Mouse (Mus musculus) stomach, embryonic 16.5 days (tissue): ENCODE results near the gene Pdia3. TPM values are rescaled to one million over a fixed set of nuclear protein-coding genes. Genes with fewer than 3 reads are reported as not detected.
"Not testable (repeated sequence)": the region's sequence is repeated elsewhere in the genome, so short reads cannot be mapped to it uniquely, and the experiment has no call there.

Experiments used
- ATAC-seq: fragments of 200-750 bp; cut with Nextera tagmentation; 2 replicates; pipeline ENCODE4 v1.8.0; 2017; ENCODE audit warnings: moderate number of reproducible peaks, moderate TSS enrichment; ENCODE audit not compliant: insufficient read depth, low FRiP score
- H3K27ac ChIP-seq: fragments of 300-500 bp; sonication (generic); 2 replicates; pipeline ENCODE4 v1.5.1; 2014; ENCODE audit warnings: low read length
- H3K27me3 ChIP-seq: fragments of 300-500 bp; sonication (generic); 2 replicates; pipeline ENCODE4 v1.6.1; 2014; ENCODE audit warnings: low read length, control low read depth, mixed read lengths; ENCODE audit not compliant: control insufficient read depth, insufficient read depth
- H3K36me3 ChIP-seq: fragments of 300-500 bp; sonication (generic); 2 replicates; pipeline ENCODE4 v1.6.1; 2014; ENCODE audit warnings: low read length; ENCODE audit not compliant: control insufficient read depth, insufficient read depth
- H3K4me1 ChIP-seq: fragments of 300-500 bp; sonication (generic); 2 replicates; pipeline ENCODE4 v1.6.1; 2014; ENCODE audit warnings: low read length, control low read depth, mixed read lengths; ENCODE audit not compliant: control insufficient read depth, insufficient read depth
- H3K4me2 ChIP-seq: fragments of 300-500 bp; sonication (generic); 2 replicates; pipeline ENCODE4 v1.6.1; 2014; ENCODE audit warnings: low read depth, low read length, mixed read lengths
- H3K4me3 ChIP-seq: fragments of 300-500 bp; sonication (generic); replicated peaks from 2 replicates; pipeline ENCODE4 v1.5.1; 2014; ENCODE audit warnings: mild to moderate bottlenecking, low read length
- H3K9ac ChIP-seq: fragments of 300-500 bp; sonication (generic); 2 replicates; pipeline ENCODE4 v1.6.1; 2014; ENCODE audit warnings: low read length
- H3K9me3 ChIP-seq: fragments of 300-500 bp; sonication (generic); replicated peaks from 2 replicates; pipeline ENCODE4 v1.6.1; 2016; ENCODE audit warnings: low read length, control low read depth; ENCODE audit not compliant: control insufficient read depth
- WGBS: fragments of 180-500 bp; shearing (Covaris S2); extraction: QIAGEN DNeasy Blood & Tissue Kit; methylation state at CpG from one replicate; pipeline ENCODE4 v1.1.7; 2014; 5-methylcytosine and 5-hydroxymethylcytosine counted together
- microRNA-seq: library from miRNA; unstranded; fragments of <30 nt; microRNA quantifications from one replicate; pipeline ENCODE4, GENCODE M21; 2016
- polyA plus RNA-seq: library from polyadenylated mRNA; unstranded; fragments of >200 nt; fragmentation: Nextera tagmentation; extraction: Ambion mirVana; gene quantifications from 2 replicates; pipeline ENCODE4 v1.2.1, GENCODE M21; 2015

Pdia3 gene
- polyA plus RNA-seq, 1 experiment from 2014 or later: 909 TPM

DNA sequence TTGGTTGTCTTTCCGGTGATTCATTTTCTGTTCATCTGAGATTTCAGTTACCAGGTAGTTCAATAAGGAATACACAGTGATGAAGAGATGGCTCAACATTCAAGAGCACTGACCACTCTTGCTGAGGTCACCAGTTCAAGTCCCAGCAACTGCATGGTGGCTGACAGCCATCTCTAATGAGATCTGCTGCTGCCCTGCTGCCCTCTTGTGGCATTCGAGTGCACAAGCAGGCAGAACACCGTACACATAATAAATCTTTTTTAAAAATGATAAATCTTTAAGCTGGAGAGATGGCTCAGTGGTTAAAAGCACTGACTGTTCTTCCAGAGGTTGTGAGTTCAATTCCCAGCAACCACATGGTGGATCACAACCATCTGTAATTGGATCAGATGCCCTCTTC lies 66.9 kb downstream of the Pdia3 start:
- ATAC-seq: no peak
- Histone ChIP-seq H3K9me3 (no peaks in the 10 kb centered on the region), H3K9ac (no peak overlapping the region), H3K27ac (no peak overlapping the region), H3K27me3 (no peaks in the 10 kb centered on the region), H3K36me3 (no peaks in the 10 kb centered on the region), H3K4me1 (no peaks in the 10 kb centered on the region), H3K4me3 (no peak overlapping the region), H3K4me2 (no peak overlapping the region)
- WGBS: 57% methylated on average over 3 of the region's 3 CpGs

GRCm38 (mm10) chr2:121480916-121481315 lies 67.3 kb downstream of the Pdia3 start:
- 83% methylated on average over 13 of the region's 13 CpGs for WGBS
- not testable (repeated sequence) for H3K4me1 ChIP-seq, ATAC-seq, H3K9me3 ChIP-seq, H3K27me3 ChIP-seq, H3K27ac ChIP-seq, H3K36me3 ChIP-seq, H3K4me3 ChIP-seq, H3K4me2 ChIP-seq, H3K9ac ChIP-seq

DNA sequence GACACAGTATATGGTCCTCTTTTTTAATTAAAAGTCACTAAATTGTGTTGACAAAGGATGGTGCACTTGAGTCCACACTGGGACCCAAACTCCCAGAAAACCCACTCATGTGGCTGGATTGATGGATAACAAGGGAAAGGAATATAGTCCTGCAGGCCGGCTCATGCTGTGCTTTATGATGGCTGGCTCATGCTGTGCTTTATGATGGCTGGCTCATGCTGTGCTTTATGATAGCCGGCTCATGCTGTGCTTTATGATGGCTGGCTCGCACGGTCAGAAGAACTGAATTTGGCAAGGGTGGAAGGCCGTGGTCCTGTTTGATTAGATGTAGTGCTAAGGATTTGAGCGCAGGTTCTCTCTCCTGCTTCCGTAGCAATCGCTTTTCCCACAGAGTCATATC lies 70.0 kb downstream of the Pdia3 start:
- ATAC-seq: no peak
- H3K27ac ChIP-seq: no peak overlapping the region

DNA sequence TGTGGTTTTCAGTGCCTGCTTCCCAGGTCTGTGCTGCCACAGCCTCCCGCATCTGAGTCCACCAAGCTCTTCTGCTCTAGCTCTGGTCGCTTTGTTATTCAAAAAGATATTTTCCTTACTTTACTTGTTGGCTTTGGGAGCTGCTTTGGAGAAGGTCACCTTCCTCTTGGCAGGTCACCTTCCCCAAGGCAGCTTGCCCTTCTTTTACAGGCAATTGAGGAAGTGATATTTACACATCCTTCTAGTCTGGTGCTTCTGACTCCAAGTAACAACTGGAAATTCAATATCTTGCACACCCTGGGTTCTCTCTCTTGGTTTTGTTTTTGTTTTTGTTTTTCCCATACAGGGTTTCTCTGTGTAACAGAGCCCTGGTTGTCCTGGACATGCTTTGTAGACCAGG lies 70.8 kb downstream of the Pdia3 start:
- WGBS: 78% methylated on average over 1 of the region's 2 CpGs
- not testable (repeated sequence) for H3K4me3 ChIP-seq, H3K4me1 ChIP-seq, H3K27me3 ChIP-seq, H3K9me3 ChIP-seq, H3K9ac ChIP-seq, ATAC-seq, H3K4me2 ChIP-seq, H3K27ac ChIP-seq, H3K36me3 ChIP-seq

More for the DNA sequence above, 70.0 kb downstream of the Pdia3 start:
- no peaks in the 10 kb centered on the region for H3K9me3 ChIP-seq
- H3K4me2 ChIP-seq: no peak overlapping the region
- no peaks in the 10 kb centered on the region for H3K4me1 ChIP-seq
- H3K27me3 ChIP-seq: no peaks in the 10 kb centered on the region
- 80% methylated on average over 8 of the region's 8 CpGs for WGBS
- no peaks in the 10 kb centered on the region for H3K36me3 ChIP-seq
- H3K4me3 ChIP-seq: no peak overlapping the region
- H3K9ac ChIP-seq: no peak overlapping the region

Small RNA genes lying within 50 kb of the gene (microRNA-seq; reads per million reads assigned to microRNA genes)
- not detected for gene Gm22953

Other genes starting within 250 kb of the Pdia3 start
- 47.6 and 50.3 TPM in 2 replicates for gene Tubgcp4, start 243.1 kb upstream of the Pdia3 start, polyA plus RNA-seq
- gene Zscan29, start 242.7 kb upstream of the Pdia3 start, polyA plus RNA-seq: 8.8 and 9.6 TPM in 2 replicates
- gene Trp53bp1, start 142.4 kb upstream of the Pdia3 start, polyA plus RNA-seq: 50.0 and 55.5 TPM in 2 replicates
- 3.2 and 3.5 TPM in 2 replicates for gene Map1a, start 124.2 kb upstream of the Pdia3 start, polyA plus RNA-seq
- 19.3 and 21.2 TPM in 2 replicates for gene Ppip5k1, start 58.4 kb upstream of the Pdia3 start, polyA plus RNA-seq
- gene Ckmt1, start 56.1 kb upstream of the Pdia3 start, polyA plus RNA-seq: 260 and 360 TPM in 2 replicates
- not detected in 2 replicates for gene Strc, start 26.6 kb upstream of the Pdia3 start, polyA plus RNA-seq
- 1.3 and 1.6 TPM in 2 replicates for gene Catsper2, start within 50 bp of the Pdia3 start, polyA plus RNA-seq
- 8.7 and 8.8 TPM in 2 replicates for gene Ell3, start 30.5 kb downstream of the Pdia3 start, polyA plus RNA-seq
- 439 and 496 TPM in 2 replicates for gene Serf2, start 35.4 kb downstream of the Pdia3 start, polyA plus RNA-seq
- gene Hypk, start 39.5 kb downstream of the Pdia3 start, polyA plus RNA-seq: 86.0 and 107 TPM in 2 replicates
- gene Serinc4, start 43.0 kb downstream of the Pdia3 start, polyA plus RNA-seq: 0.25 and 0.46 TPM in 2 replicates
- gene Mfap1b, start 60.3 kb downstream of the Pdia3 start, polyA plus RNA-seq: 48.6 and 53.4 TPM in 2 replicates
- gene Mfap1a, start 92.9 kb downstream of the Pdia3 start, polyA plus RNA-seq: 25.5 and 28.5 TPM in 2 replicates
- 5.2 and 6.9 TPM in 2 replicates for gene Wdr76, start 92.9 kb downstream of the Pdia3 start, polyA plus RNA-seq